Mouse (Mus musculus) embryo, embryonic 10.5 days (tissue): Measurements from ENCODE around the gene Stub1.

Experiments
- DNase-seq: peaks from one replicate; pipeline ENCODE4 v3.0.0-alpha.2; 2015; ENCODE audit warnings: low spot score

Gene Stub1

GRCm38 (mm10) chr17:25868601-25869191, 35.5 kb upstream of the Stub1 start, which contains the start of gene Mcrip2:
Gene Mcrip2, minus strand, starts transcription at chr17:25868764.
- peak; percentile 89 for DNase-seq

GRCm38 (mm10) chr17:25867836-25868600, 34.8 kb upstream of the Stub1 start:
- peak; percentile 65 for DNase-seq

- peak; percentile 35 for DNase-seq
Observed at GRCm38 (mm10) chr17:25867509-25867835, 34.3 kb upstream of the Stub1 start.

GRCm38 (mm10) chr17:25866172-25866571, 33.0 kb upstream of the Stub1 start:
- no peak for DNase-seq

- no peak for DNase-seq
Observed at GRCm38 (mm10) chr17:25865288-25865687, 32.1 kb upstream of the Stub1 start.

GRCm38 (mm10) chr17:25864311-25864710, 31.1 kb upstream of the Stub1 start:
- no peak for DNase-seq

- DNase-seq: no peak
Observed at GRCm38 (mm10) chr17:25863681-25864080, 30.5 kb upstream of the Stub1 start.

GRCm38 (mm10) chr17:25861704-25862612, 28.8 kb upstream of the Stub1 start:
- no peak for DNase-seq

- DNase-seq: peak; percentile 95
Observed at GRCm38 (mm10) chr17:25860832-25861703, 27.9 kb upstream of the Stub1 start, which contains the start of gene Wdr90. Gene Wdr90, minus strand, starts transcription at chr17:25861501.

- DNase-seq: no peak
Observed at GRCm38 (mm10) chr17:25860229-25860628, 27.0 kb upstream of the Stub1 start.

GRCm38 (mm10) chr17:25844396-25844901, 11.2 kb upstream of the Stub1 start, which contains the start of gene Rhot2:
Gene Rhot2, minus strand, starts transcription at chr17:25844851.
- DNase-seq: peak; percentile 97

- DNase-seq: peak; percentile 14
Observed at GRCm38 (mm10) chr17:25843636-25844395, 10.6 kb upstream of the Stub1 start.

- DNase-seq: no peak
Observed at GRCm38 (mm10) chr17:25843122-25843521, 9.9 kb upstream of the Stub1 start.

GRCm38 (mm10) chr17:25842509-25842908, 9.3 kb upstream of the Stub1 start:
- DNase-seq: no peak

- no peak for DNase-seq
Observed at GRCm38 (mm10) chr17:25841117-25841880, 8.1 kb upstream of the Stub1 start, which contains the start of gene Gm20683. Gene Gm20683, minus strand, starts transcription at chr17:25841763.

GRCm38 (mm10) chr17:25840519-25840918, 7.3 kb upstream of the Stub1 start:
- no peak for DNase-seq

- DNase-seq: no peak
Observed at GRCm38 (mm10) chr17:25839455-25840235, 6.4 kb upstream of the Stub1 start.

- DNase-seq: no peak
Observed at GRCm38 (mm10) chr17:25838904-25839303, 5.7 kb upstream of the Stub1 start.

GRCm38 (mm10) chr17:25837533-25837932, 4.3 kb upstream of the Stub1 start:
- no peak for DNase-seq
